Mouse (Mus musculus): ENCODE measurements around the gene Cisd3.
"Not testable (repeated sequence)": the region's sequence is repeated elsewhere in the genome, so short reads cannot be mapped to it uniquely, and the experiment has no call there.

Cisd3 gene

DNA sequence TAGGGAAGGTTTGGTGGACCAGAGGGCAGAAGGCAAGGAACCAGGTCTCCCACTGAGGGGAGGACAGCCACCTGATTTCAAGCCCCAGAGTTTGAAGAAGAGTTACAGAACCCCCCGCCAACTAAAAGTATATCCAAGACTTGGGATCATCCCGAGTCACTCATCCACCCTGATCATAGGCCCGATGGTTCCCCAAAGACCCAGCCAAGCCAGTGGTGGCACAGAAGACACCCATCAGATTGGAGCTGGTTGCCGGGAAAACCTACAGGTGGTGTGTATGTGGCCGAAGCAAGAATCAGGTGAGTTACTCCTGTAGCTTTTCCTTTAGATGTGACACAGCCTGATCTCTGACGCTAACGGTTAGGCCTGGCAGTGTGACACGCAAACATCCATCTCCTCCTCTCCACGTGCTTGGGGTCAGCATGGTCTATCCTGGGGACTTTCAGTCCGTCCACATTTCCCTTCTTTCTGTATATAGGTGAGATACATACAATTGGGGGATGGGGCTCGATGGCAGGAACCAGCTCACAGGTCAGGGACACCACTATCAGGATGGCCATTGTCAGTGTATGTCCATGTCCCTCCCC is 789 bp downstream of the Cisd3 start:
- DNase-seq (ENCODE audit: low spot score in 2 of 2) = no peak

DNA sequence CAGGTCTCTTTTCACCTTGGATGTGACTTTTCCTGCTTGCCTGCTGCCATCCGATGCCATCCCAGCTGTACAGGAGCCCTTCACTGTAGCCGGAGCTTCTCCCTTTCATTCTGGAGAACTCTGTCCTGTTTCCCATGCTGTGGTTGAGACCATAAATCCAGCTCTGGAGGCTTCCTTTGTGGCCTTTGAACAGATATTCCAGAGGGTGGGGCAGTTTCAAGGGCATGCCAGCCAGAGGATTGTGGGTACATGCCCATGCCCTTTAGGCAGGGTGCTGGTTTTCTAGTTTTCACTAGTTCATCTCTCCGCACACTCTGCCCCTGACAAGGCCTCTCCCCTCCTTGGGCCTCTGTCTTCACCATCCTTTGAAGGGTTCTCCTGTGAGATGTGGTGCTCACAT is 1.4 kb downstream of the Cisd3 start:
- DNase-seq (ENCODE audit: low spot score in 2 of 2) = no peak

DNA sequence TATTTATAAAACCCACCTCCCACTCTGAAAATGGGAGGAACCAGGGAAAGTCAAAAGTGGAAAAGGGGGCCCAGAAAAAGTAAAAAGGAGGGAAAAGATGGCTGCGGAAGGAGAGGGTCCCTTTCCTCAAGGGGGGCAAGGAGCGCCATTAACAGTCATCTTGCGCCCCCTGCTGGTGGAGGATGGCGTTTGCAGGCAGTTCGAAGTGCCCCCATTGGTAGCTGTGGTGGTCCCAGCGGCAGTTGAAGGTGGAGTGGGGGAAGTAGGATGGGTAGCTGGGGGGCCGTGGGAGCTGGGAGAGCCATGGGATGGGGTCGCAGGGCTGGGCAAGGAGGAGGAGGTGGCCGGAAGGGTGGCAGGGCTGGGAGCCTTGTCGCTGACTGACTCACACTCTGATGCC is 4.2 kb downstream of the Cisd3 start:
- DNase-seq (ENCODE audit: low spot score in 2 of 2) = no peak

DNA sequence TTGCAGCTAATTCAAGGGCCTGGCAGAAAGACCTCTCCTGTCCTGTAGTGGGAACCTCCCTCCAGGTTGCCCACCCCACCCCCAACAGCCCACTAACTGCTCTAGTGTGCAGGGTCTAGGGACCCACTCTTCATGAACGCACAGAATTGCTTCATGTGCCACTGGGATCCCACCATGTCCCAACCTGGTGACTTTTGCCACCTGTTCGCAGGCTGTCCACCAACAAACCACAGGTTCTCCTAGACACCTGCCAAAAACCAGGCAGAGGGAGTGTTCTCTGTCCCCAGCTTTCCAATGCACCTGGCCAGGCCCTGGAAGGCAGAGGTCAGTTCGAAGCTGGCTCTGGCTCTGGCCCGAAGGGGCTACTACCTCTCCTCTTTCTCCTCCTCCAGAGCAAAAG is 8.8 kb downstream of the Cisd3 start:
- DNase-seq (ENCODE audit: low spot score in 2 of 2) = no peak

DNA sequence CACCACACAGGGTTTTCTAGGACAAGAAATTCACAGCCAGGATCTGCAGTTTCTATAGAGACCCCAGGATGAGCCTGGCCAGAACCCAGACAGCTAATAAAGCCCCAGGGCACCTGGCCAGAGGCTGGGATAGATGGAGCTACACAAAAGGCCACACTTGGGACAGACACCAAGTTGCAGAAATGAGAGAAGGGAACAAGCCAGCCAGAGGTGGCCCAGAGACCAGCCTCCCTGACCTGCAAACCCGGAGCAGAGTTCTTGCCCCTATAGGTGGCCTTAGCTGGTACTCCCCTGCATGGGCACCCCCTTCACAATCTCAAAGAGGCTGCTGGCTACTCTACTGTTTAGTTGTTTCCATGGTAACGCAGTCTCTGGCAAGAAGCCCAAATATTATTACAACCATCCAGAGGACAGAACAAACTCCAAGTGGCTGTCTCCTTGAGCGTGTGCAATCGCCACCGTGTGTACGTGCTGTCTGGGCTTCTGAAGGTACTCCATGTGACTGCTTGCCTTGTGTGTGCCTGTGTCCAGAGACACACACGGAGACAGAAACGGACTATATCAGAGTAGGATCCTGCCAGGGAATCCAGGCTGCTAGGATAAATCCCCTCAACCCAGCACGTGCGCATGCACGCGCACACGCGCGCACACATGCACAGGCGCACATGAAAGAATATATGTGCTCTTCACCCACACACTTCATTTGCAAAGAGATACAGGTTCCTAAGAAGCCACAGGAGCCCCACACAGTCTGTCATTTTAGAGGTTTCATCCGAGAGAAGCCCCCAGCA is 9.5 kb downstream of the Cisd3 start:
- DNase-seq (ENCODE audit: low spot score in 2 of 2) = no peak

DNA sequence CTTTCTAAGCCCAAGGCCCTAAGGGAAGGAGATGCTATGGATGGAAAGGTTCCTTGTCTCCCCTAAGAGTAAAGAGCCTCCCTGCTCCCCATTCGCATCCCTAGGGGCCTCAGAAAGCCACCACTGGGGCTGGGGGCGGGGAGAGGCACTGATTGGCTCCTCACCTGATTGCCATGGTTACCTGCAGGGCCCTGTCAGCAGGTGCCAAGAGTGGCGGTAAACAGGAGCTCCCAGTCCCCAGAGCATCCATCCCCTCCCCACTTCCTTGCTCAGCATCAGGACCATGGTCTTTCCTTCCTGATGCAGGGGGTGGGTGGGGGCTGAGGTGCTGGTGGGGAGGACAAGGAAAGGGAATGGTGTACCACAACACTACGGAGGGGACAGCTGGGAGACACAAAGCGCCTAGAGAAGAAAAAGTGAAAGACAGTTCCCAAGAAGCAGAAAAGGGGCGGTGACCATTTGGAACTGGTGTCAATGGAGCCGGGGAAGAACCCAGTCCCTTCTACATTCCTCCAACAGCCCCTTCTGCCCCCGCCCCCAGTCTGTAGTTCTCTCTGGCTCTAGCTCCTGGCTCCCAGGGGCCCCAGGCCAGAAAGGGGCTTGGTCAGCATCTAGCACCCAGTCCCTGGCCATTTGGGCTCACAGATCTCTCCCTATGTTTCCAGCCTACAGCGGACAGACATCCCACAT is 10.2 kb downstream of the Cisd3 start:
- no peak for DNase-seq (ENCODE audit: low spot score in 2 of 2)

DNA sequence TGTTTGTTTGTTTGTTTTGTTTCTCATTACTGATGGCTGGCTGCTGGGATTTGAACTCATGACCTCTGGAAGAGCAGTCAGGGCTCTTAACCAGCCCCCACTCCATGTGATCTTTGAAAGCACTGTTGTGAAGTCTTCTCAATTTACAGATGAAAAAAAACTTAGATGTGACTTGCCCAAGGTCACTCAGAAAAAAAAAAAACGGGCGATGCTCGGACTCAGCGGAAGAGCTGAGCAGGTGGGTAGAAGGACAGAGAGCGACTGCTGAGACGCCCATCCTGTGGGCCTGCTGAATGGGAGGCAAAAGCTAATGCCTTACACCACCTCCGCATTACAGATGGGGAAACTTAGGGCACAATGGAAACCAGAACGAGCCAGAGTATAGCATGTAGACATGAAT is 11.0 kb downstream of the Cisd3 start:
- no peak for DNase-seq (ENCODE audit: low spot score in 2 of 2)

DNA sequence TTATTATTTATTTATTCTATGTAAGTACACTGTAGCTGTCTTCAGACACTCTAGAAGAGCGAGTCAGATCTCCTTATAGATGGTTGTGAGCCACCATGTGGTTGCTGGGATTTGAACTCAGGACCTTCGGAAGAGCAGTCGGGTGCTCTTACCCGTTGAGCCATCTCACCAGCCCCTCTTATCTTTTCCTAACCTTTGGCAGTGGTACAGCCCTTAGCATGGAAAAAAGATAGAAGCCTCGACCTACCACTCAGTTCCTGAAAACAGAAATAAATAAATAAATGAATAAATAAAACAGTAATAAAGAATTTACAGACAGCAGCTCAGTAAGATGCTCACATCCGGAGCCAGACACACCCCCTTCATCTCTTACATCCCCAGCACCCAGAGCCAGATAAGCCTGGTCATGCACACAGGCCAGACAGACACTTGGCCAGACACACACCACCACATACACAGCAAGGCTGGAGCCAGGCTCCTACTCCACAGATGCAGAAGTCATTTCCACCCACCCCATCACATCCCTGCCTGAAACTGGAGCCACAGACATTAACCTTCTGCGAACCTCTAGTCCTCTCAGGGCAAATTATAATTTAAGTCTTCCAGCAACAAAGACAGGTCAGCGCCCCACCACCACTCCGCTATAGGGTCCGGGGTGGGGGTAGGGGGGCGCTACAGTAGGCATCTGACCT is 11.7 kb downstream of the Cisd3 start:
- DNase-seq (ENCODE audit: low spot score in 2 of 2) = no peak

DNA sequence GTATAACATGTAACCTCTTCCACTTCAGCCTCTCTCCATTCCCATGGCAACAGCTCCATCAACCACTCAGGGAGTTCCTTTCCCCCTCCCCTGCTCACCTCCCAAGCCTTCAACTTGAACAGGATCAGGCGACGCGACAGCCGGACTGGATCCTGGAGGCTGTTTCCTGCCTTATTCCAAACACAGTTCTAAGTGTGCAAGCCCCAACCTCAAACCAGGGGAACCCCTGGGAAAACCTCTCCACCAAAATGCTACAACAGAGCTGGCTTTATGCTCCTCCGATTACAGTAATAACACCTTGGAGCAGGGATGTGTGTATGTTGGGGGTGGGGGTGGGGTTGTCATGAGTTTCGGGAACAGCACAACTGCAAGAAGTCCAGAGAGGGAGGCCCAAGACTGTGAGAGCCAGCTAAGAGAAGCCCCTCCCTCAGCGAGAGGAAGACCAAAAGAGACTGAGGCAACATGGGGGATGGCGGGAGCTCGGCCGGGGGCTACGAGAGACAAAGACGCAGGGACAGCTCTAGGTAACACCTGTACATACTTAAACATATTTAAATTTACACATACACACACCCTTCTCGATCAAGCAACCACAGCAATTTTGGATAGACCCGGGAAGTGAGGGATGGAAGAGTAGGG is 12.4 kb downstream of the Cisd3 start:
- no peak for DNase-seq (ENCODE audit: low spot score in 2 of 2)

DNA sequence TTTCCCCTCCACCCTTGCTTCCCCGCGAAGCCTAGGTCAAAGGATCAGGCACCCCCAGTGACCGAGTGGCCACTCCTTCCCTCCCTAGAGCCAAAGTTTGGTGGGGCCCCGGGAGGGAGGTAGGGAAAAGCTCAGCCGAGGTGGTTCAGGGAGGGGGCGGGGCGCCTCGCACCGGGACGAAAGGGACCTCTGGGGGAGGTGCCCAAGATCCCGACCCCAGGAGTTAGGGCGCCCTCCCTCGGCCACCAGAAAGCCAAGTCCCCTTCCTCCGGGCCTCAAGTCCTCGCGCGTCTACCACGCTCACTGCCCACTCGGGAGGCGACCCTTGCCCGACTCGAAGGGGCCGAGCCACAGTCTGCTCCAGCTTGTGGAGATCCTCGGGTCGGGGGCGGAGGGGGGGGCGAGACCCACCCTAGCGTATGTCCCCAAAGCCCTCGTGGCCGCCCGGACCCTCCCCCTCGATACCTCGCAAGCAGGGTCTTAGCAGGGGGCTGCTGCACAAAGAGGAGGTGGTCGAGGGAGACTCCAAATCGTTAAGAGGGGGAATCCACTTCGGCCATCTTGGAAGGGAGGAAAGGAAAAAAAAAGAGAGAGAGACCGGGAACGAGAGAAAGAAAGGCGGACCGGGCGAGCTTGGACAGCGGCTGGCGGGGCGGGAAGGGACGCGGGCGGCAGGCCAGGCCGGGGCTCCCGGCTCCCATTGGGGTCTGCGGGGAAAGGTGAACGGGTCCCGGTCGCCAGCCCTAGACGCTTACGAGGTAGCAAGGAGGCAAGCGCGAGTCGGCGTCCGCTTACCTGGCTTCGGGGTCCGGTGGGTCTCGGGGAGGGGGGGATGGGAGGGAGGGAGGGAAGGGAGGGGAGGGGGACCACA is 13.3 kb downstream of the Cisd3 start:
- peak in 1 of 2 experiments; percentile 29 for DNase-seq (ENCODE audit: low spot score in 2 of 2)

DNA sequence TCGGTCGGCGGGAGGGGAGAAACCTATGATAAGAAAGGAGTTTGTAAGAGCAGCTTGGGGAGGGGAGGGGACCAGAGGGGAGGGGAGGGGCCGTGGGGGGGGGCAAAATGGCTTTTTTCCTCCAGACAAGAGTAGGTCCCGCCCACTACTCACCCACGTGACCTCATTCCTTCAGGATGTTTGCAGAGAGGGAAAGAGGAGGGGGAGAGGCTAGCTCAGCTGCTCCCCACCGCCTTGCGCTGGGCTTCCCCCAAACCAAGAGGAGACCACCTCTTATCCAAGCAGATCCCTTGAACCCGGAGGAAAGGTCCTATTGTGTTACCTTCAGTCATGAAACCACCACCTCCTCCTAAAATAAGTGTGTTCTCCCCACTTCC is 14.0 kb downstream of the Cisd3 start:
- peak; percentile 77 to 82 for DNase-seq (ENCODE audit: low spot score in 2 of 2)

DNA sequence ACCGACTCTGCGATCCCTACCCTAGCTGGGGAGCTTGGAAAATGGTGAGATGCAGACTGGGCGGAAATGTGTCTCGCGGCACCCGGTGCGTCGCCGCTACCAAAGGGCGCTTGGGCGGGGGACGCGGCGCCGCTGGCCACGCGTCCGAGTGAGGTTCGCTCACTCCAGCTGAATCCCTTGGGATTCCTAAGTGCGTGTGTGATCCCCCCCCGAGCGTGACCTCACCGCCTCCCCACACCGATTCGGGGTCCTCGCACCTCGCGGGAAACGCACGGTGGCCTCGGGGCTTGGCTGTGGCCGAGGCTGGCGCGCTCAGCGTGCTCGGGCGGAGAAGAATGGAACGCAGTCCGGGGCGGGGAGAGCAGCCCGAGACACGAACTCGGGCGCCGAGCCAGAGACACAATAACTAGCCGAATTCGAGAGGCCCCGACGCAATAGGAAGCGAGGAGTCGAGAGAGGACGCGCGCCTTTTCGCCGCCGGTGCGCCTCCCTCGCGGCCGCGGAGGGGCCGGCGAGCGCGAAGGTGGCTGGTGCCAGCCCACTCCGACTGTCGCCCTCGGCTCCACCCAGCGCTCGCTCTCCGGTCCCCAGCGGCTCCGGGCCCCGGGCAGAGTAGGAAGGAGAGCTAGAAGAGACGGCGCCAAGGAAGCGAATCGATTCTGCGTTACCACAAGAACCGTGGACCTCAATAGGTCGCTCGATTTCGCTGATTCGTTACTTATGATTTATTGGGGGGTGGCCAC is 14.5 kb downstream of the Cisd3 start, which contains the start of gene Pcgf2:
TSS of gene Pcgf2 (minus strand) at position 495 of the 743 bp plus-strand sequence.
- peak in 1 of 2 experiments; percentile 65 for DNase-seq (ENCODE audit: low spot score in 2 of 2)

DNA sequence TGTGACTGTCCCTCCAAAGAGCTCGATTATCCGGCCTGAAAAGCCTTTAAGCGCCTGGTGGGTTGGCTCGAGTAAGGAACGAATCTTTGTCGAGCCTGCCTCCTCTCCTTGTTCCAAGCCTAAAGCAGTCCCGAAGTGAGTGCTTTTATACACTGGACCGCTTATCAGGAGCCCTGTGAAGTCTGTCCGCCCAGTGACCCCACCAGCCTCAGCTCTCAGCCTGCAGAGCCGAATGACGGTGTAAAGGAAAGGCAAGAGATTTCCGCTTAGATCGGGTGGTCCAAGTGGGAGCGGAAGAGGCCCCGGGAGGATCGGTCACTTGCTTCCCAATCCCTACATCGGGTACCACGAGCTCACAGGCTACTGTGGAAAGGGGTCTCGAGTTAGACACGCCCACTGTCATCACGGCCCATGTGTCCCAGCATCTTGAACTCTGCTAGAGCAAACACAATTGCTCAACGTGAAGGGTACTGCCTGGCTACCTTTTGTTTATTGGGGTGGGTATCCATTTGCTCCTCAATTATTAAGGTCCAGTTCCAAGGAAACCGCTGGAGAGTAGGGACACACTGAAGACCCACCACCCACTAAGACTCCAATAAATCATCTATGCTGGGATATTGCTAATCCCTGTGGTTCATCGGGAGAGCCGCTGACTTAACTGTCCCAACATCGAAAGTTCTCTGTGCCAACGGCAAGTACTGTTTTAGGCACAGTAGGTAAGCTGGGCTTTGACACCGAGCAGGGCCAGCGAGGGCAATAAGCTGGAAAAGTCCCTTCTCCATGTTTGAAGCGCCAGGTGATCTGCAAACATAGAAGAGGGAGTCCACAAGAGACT is 15.3 kb downstream of the Cisd3 start:
- DNase-seq (ENCODE audit: low spot score in 2 of 2) = no peak

DNA sequence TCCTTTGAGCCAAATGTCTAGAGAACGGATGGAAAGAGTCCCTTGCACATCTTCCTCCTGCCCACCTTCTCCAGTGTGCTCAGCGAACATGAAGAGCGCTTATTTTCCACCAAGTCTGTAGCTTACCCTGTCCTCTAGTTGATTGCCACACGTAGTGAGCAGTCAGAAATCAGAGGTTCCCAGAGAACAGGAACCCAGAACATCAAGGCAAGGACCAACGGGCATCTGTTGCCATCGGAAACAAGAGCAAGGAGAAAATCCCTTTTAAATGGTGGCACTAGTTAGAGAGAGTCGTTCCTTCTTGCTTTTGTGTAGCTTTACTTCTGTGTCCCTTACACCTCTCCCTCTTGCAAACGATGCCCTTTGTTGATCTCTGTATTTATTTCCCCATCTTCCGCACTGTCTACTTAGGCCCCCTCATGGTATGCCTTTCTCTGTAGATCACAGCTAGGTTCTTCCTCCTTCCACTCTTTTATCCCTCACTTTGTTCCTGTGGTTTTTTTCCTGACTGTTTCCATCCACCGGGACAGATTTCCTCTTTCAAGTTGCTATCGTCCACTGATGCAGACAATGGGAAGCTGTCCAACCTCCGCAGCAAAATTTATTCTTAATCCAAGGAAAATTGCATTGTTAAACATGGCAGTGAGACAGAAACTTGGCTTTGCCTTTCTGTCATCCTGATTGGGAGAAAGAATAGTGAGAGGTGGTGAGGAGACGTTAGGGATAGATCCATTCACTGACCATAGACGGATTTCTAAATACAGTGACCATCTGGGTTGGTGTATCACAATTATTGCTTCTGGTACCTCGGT is 16.2 kb downstream of the Cisd3 start:
- no peak for DNase-seq (ENCODE audit: low spot score in 2 of 2)

DNA sequence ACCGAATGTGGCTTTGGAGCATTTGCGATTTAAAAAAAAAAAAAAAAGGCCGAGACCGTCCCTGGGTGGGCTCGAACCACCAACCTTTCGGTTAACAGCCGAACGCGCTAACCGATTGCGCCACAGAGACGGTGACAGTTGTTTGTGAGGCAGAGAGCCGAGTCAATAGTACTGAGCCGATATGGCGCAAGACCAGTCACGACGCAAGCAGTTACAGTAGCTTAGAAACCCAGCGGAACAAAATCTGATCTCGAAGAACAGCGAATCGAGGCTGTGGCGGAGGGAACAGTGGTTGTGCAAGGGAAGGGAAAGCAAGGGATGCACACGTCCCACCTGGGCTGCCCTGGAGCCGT is 16.7 kb downstream of the Cisd3 start:
- peak; percentile 82 to 84 for DNase-seq (ENCODE audit: low spot score in 2 of 2)

DNA sequence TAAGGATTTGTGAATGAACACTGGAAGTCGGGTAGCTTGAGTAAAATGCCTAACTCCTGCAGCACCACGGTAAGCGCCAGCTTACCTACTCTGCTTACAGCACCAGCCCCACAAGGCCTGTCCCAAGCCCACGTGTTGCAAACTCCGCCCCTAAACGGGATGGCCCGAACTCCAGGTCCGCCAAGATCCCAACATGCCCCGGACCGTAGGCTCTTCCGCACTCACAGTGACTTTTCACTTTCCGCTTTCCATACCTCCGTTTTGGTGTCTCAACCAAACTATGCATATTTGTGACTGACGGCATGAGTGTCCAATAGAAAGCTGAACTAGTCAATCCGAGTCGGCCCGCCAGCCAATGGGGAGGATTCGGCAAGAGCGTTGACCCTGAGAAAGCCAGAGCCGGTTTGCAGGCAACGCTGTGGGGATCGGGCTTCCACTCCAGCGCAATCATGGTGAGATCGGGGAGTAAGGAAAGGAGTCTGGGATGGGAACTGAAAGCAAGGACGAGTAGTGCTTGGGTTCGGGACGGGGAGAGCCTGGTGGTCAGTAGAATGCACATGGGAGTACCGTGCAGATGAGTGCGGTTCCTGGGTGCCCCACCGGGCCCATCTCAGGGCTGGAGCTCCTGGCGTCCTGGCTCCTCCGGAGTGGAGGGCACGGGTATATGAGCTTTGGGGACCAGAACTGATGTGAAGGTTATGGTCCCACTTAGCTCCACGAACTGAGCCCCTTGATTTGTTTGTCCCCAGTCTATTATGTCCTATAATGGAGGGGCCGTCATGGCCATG is 17.6 kb downstream of the Cisd3 start, which contains the start of gene Psmb3:
TSS of gene Psmb3 (plus strand) at position 361 of the 788 bp plus-strand sequence.
- peak; percentile 99 for DNase-seq (ENCODE audit: low spot score in 2 of 2)

DNA sequence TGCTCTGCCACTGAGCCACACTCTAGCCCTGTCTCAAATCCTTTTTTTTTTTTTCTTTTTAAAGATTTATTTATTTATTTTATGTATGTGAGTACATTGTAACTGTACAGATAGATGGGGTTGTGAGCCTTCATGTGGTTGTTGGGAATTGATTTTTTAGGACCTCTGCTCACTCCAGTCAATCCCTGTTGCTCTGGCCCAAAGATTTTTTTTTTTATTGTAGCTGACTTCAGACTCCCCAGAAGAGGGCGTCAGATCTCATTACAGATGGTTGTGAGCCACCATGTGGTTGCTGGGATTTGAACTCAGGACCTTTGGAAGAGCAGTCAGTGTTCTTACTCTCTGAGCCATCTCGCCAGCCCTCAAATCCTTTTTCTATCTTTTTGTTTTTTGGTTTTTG is 24.4 kb downstream of the Cisd3 start:
- not testable (repeated sequence) for DNase-seq (ENCODE audit: low spot score in 2 of 2)
